Comparison of ENCODE assay signal across 20 mouse cellular contexts in the genomic region with DNA sequence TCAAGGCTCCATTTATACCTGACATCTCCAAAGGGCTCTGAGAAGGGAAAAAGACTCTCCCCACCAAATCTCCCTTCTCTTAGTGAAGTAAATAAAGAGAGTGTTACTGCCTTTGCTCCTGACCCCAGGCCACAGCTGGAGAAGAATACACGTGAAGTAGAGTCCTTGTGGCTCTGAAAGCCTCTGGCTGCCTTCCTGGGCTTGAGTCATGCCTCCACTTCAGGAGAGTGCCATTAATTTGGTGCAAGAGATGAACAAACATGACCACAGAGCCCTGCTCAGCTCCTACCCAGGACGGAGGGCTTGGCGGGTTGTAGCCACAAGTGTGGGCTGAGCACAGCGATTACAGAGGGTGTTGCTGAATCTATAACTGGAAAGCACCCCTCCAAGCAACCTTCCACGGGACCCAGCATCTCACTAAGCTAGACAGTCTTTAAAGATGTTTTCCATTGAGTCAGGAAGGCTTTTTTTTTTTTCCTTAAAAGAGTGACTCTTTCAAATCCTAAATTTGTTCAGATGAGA.
DNase-seq lines count a peak whose midpoint lies in the region; TF ChIP-seq lines count a peak whose summit lies in the region.
"Had no signal": no experiment of that assay in that cellular context is flagged by ENCODE, and none has a peak within 500 bp of the region (broad histone marks: within the 10 kb centered on the region; RNA-seq: fewer than 3 reads in every experiment).

No protein-coding gene starts in this region.

- H3K4me1 ChIP-seq in embryonic fibroblast, embryonic 13.5 days (ENCODE audit: control insufficient read depth, insufficient read depth, low read length): peaks cover 18% of the 10 kb centered on the region
- H3K4me1 ChIP-seq: megakaryocyte, embryonic 14.5 days had no signal

- intact Hi-C loops in gastrocnemius, adult 2 months (cut with DNase I): no loop called here
- intact Hi-C loops in gastrocnemius, postnatal 36 days (cut with DNase I): no loop called here

- H3K27ac ChIP-seq in gastrocnemius, adult 2 months: no peak overlapping the region
- H3K27ac ChIP-seq in embryonic fibroblast, embryonic 13.5 days (ENCODE audit: insufficient read depth, low read length): peak overlapping the region; percentile 24
- H3K27ac ChIP-seq: embryonic facial prominence, embryonic 13.5 days; hindbrain, embryonic 12.5 days had no signal

- TF ChIP-seq CTCF in gastrocnemius, adult 2 months (IDR thresholded peaks at IDR 0.05): no peak
- TF ChIP-seq CTCF in embryonic fibroblast, embryonic 13.5 days (IDR thresholded peaks at IDR 0.05; ENCODE audit: borderline replicate concordance, insufficient read depth, low read length): no peak

- TF ChIP-seq POLR2A in embryonic fibroblast, embryonic 13.5 days (IDR thresholded peaks at IDR 0.05; ENCODE audit: low read depth, low read length): no peak

- peak; percentile 36 for DNase-seq in gastrocnemius, adult 2 months
- DNase-seq in gastrocnemius, postnatal 36 days: no peak
- peak; percentile 57 for DNase-seq in Muller cell, postnatal 12 days (ENCODE audit: inconsistent ontology term)
- DNase-seq in lung, postnatal 25 days (ENCODE audit: low spot score): peak; percentile 65
- DNase-seq in spleen, postnatal 4 days (ENCODE audit: low spot score in 2 of 2): no peak
- no peak for DNase-seq in urinary bladder, postnatal 36 days (ENCODE audit: low spot score in 2 of 2)
- DNase-seq in cerebellum, postnatal 4 days (ENCODE audit: low spot score in 2 of 2): no peak
- DNase-seq: cerebellum, adult 9-10 months; forebrain, postnatal 0 days; heart, postnatal 14 days; kidney, adult 18-20 months; kidney, postnatal 10 days; lung, embryonic 14.5 days; midbrain, embryonic 14.5 days; thymus, postnatal 36 days had no signal

- H3K4me3 ChIP-seq in gastrocnemius, adult 2 months: no peak overlapping the region
- no peak overlapping the region for H3K4me3 ChIP-seq in embryonic fibroblast, embryonic 13.5 days (ENCODE audit: insufficient read depth, low read length)
- H3K4me3 ChIP-seq: embryonic facial prominence, embryonic 13.5 days; heart, embryonic 12.5 days; hindbrain, embryonic 12.5 days; megakaryocyte, embryonic 14.5 days had no signal

Comparison
In these comparisons a context has a peak if more than half of its experiments do, and no peak if none do; other contexts are left out.
1. DNase-seq: peak in gastrocnemius, adult 2 months (single experiment), Muller cell, postnatal 12 days (single experiment) and lung, postnatal 25 days (single experiment); none in gastrocnemius, postnatal 36 days (0 of 2), spleen, postnatal 4 days (0 of 2), urinary bladder, postnatal 36 days (0 of 2) and cerebellum, postnatal 4 days (0 of 2).